Mouse (Mus musculus) cerebellum, adult 9-10 months (tissue): Measurements from ENCODE around the gene Dmrtc2.
A peak's percentile ranks its signal among the peaks of the same experiment; 100 is the strongest.
"Not testable (repeated sequence)": the region's sequence is repeated elsewhere in the genome, so short reads cannot be mapped to it uniquely, and the experiment has no call there.

Experiments
- DNase-seq: peaks from one replicate; pipeline ENCODE4 v3.0.0; 2022

Gene Dmrtc2

DNA sequence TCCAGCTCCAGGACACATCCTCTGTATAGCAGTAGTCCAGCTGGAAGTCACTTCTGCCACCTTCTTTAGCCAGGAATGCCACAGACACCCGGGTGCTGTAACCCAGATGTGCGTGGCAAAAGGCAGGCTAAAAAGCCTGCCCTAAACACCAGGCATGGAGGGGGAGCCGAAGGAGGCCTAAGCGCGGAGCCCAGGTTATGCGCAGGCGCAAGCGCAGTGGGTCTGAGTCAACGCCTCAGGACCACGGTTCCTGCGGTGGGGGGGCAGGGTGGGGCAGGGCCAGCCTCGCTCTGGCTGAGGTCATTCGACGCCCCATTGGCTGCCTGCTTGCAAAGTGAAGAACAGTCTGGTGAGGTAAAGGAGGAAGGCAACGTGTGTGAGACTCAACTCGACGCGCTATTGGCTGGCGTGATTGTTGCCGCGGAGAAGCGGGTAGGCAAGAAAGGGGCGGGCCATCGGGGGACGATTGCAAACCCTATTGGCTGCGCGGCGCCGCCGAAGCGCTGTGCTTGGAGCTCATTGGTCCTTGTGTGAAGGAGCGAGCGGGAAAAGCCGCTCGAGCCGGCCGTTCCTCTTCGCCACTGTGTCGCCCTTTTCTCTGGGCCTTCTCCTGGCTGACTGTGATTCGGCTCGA lies at the start of gene Dmrtc2, which contains the start of gene Lypd4:
Gene Dmrtc2, plus strand, starts transcription at position 526 of the 634 bp plus-strand sequence.
Gene Lypd4, minus strand, starts transcription at position 410 of the 634 bp plus-strand sequence.
- DNase-seq = no peak

GRCm38 (mm10) chr7:24824452-24824851 lies 45.4 kb upstream of the Dmrtc2 start:
- no peak for DNase-seq

- DNase-seq = peak; percentile 89
Measured at GRCm38 (mm10) chr7:24827181-24827580, 42.7 kb upstream of the Dmrtc2 start.

GRCm38 (mm10) chr7:24838732-24839409 lies 31.0 kb upstream of the Dmrtc2 start:
- not testable (repeated sequence) for DNase-seq

GRCm38 (mm10) chr7:24839410-24839808 lies 30.4 kb upstream of the Dmrtc2 start:
- no peak for DNase-seq

- no peak for DNase-seq
Measured at GRCm38 (mm10) chr7:24840331-24840730, 29.5 kb upstream of the Dmrtc2 start.

DNA sequence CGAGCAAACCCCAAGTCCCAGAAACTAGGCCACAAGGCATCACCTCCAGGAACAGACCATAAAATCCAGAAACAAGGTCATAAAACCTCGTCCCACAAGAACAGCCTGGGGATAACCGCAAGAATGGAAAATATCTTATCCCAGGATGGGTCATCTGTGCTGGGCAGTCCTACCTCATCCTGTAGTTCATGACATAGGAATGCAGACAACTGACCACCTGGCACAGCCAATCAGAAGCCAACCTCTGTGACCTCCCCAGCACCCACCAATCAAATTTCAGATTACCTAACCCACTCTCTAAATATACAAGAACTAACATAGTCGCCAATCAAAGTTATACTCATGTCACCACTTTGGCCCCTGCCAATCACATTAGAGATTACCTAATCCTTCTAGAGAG lies 28.8 kb upstream of the Dmrtc2 start:
- DNase-seq = no peak

DNA sequence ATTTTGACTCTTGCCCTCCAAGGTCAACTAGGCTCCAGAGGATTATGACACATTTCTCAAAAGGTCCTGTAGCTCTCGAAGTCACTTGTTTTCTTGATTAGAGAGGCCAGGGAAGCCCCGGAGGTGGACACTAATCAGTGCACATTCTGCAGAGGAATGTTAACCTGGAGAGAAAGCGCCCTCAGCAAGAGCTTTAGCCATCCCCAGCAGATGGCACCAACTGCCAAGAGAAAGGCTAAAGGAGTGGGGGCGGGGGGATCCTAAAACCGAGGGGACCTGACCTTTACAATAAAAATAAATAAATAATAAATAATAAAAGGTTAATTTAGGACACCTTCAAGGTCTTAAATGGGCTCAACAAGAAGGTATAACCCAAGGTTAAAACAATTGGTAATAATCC lies 25.7 kb upstream of the Dmrtc2 start:
- no peak for DNase-seq

DNA sequence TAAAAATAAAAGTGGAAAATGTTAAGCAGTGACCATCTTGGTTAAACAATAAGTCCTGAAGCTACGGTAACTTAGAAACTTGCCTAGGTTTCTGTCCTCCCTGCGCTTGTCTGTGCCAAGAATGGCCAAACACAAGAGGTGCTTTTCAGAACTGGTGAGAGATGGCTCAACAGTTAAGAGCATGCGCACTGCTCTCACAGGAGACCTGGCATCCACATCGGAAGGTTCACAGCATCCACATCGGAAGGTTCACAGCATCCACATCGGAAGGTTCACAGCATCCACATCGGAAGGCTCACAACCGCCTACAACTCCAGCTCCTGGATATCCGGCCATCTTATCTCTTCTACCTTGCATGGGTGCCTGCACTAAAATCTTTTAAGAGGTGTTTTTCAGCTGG lies 24.7 kb upstream of the Dmrtc2 start:
- DNase-seq = no peak

GRCm38 (mm10) chr7:24845713-24846112 lies 24.1 kb upstream of the Dmrtc2 start:
- no peak for DNase-seq

GRCm38 (mm10) chr7:24846576-24846975 lies 23.3 kb upstream of the Dmrtc2 start:
- not testable (repeated sequence) for DNase-seq

DNA sequence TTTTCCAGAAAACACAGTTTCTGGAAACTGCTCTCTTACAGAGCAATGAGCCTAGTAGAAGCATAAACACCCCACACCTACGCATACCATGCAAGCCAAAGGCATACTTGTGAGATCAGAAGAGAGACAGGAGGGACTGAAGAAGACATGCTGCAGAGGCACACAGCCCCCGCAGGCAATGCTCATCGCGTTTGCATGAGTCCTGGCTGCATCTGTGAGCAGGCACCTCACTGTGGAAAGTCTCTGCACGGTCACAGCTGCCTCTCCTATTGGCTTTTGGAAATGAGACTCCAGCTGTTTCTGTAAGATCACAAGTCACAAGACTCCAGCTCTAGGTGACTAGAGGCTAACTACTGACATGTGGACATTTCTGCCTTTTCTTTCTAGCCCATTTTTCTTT lies 19.7 kb upstream of the Dmrtc2 start:
- no peak for DNase-seq

- no peak for DNase-seq
Measured at GRCm38 (mm10) chr7:24850899-24851303, 19.0 kb upstream of the Dmrtc2 start.

DNA sequence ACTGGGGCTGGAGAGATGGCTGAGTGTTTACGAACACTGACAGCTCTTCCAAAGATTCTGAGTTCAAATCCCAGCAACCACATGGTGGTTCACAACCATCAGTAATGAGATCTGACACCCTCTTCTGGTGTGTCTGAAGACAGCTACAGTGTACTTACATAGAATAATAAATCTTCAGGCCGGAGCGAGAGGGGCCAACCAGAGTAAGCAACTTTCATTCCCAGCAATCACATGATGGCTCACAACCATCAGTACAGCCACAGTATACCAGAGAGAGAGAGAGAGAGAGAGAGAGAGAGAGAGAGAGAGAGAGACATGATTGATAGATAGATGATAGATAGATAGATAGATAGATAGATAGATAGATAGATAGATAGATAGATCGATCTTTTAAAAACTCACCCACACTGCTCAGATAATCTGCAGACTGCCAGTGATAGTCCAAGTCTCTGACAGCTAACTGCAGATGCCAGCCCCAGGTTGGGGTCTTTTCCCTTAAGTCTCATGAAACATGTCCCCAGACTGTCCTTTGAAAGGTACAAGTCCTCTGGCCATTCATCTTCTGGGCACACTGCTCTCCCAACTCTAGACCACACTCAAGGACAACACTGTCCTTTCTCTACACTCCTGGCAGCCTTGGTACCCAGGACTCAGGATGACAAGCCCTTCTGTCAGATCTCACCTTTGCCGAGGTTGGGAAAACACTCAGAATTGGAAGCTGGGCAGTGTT lies 18.1 kb upstream of the Dmrtc2 start:
- DNase-seq = no peak

DNA sequence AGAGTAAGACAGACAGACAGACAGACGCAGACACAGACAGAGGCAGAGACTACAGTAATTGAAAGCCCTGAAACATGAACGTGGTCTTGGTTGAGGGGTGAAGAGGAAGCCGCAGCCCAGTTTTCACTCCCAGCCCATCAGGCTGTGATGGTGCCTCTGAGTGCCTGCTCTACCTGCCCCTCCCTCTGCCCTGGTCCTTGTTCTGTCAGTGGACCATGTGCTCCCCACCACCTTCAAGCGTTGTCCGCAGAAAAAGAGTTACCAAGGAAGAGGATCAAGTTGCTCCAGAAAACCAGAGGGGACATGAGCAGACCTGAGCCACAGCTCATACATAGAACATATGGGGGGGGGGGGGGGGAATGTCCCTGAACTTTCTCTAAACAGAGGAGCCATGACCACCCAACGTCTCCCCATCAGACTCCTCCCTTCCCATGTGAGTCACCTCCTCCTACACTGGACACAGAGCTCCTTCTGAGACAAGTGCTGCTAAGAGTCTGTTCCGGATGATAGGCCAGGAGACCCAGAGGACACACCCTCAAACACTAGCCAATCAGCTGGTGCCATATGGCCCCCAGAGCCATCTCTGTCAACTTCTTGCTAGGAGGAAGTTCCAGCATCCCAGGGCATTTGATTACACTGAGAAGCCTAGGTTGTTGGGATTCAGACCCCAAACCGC lies 17.2 kb upstream of the Dmrtc2 start:
- no peak for DNase-seq

DNA sequence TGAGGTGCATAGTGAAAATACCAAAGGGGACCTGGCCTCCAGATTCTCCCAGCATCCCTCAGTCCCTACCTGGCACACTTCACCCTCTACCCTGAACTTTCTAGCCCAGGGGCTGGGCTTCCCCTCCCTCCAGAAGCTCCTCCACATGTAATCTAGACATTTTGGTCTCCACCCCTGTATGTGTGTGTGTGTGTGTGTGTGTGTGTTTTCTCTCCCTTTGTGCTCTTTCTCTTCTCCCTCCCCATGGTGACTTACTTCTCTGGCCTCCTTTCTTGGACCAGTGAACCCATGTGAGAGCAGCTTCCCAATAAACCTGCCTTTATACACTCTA lies 16.7 kb upstream of the Dmrtc2 start:
- no peak for DNase-seq

- no peak for DNase-seq
Measured at GRCm38 (mm10) chr7:24853695-24854094, 16.2 kb upstream of the Dmrtc2 start.

- DNase-seq = no peak
Measured at GRCm38 (mm10) chr7:24856460-24857120, 13.3 kb upstream of the Dmrtc2 start.

- DNase-seq = no peak
Measured at GRCm38 (mm10) chr7:24859234-24859633, 10.6 kb upstream of the Dmrtc2 start.

- DNase-seq = no peak
Measured at GRCm38 (mm10) chr7:24861913-24862312, 7.9 kb upstream of the Dmrtc2 start, which contains the start of gene Gm9844. TSS of gene Gm9844 (plus strand) at chr7:24862213.

DNA sequence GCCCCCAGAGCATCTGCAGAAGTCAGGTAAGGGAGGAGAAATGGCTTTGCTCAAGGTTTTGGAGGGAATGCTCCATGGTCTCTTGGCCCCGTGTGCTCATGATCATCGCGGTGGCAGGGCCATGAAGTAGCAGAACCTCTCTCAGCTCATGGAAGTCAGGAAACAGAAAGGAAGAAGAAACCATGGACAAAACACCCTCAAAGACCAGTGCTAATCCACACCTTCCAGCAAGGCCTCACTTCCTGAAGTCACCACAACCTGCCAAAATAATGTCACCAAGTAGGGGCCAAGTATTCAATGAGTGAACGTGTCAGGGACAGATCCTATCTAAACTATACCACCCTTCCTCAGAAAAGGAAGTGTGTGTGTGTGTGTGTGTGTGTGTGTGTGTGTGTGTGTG lies 7.0 kb upstream of the Dmrtc2 start:
- DNase-seq = no peak

- no peak for DNase-seq
Measured at GRCm38 (mm10) chr7:24864156-24864555, 5.7 kb upstream of the Dmrtc2 start.

GRCm38 (mm10) chr7:24869080-24869479 lies 777 bp upstream of the Dmrtc2 start:
- DNase-seq = no peak
